Mouse (Mus musculus): ENCODE measurements around the gene Il2rb.

DNA sequence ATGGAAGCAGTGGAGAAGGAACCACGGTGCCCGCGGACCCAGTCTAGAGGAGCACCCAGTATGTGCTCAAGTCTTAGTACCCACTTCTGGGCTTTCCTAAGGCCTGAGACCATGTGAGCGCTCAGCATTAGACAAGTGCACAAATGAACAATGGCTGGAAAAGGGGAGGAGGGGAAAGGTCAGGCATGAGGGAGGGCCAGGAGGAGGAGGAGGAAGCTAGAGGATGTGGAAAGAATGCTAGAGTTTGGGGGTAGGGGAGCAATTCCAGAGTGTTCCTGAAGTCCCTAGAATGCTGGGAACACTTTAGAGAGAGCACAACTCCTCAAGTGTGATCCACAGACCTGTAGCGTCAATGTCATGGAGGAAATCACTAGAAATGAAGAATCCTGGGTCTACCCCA, 29.1 kb upstream of the Il2rb start:
- TF ChIP-seq CTCF (IDR thresholded peaks at IDR 0.05; ENCODE audit: low read depth), result no peak
- TF ChIP-seq EP300 (IDR thresholded peaks at IDR 0.05; ENCODE audit: low read depth), result no peak

All from liver, postnatal 0 days (tissue).